Mouse (Mus musculus) megakaryocyte, embryonic 14.5 days (primary cell): ENCODE measurements around the gene Gmcl1.

Experiments
- FLI1 ChIP-seq: IDR thresholded peaks from 2 replicates; pipeline ENCODE4 v1.6.1; 2012; ENCODE audit warnings: low read length, inconsistent platforms, mixed read lengths
- GATA1 ChIP-seq: IDR thresholded peaks from 3 replicates; pipeline ENCODE4 v1.6.1; 2012; ENCODE audit warnings: mixed read lengths, low read length, inconsistent platforms, borderline replicate concordance

DNA sequence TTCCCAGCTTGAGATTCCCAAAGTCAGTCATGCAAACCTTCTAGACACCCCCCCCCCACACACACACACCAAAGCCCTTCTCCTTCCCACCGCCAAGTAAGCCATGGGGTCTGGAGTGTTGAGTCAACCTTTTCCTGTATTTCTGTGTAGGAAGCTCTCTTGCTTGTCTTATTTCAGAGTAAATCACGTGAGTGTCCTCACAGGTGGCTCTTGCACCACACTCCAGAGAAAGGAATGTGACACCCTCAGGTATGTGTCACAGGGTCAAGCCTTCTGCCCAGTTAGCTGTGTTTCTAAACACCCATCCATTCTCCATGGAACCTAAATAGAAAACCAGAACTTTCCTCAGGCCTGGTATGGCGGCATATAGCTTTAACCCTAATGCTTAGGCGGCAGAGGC, 35.8 kb upstream of the Gmcl1 start:
- TF ChIP-seq GATA1, result no peak
- TF ChIP-seq FLI1, result no peak
